Mouse (Mus musculus) hindbrain, embryonic 11.5 days (tissue): ENCODE data around the gene Styxl1. TPM values are rescaled to one million over a fixed set of nuclear protein-coding genes. Genes with fewer than 3 reads are reported as not detected.

Experiments used
- polyA plus RNA-seq: library from polyadenylated mRNA; unstranded; fragments of >200 nt; fragmentation: Nextera tagmentation; extraction: Ambion mirVana; gene quantifications from 2 replicates; pipeline ENCODE4 v1.2.1, GENCODE M21; 2014

Gene Styxl1
- polyA plus RNA-seq, 1 experiment from 2014 or later = 0.36 TPM

Other genes with a start within 250 kb of the Styxl1 start
- 37.6 and 50.0 TPM in 2 replicates for gene Hip1, start 233.3 kb downstream of the Styxl1 start, polyA plus RNA-seq
- not detected in 2 replicates for gene Ccl26, start 214.8 kb downstream of the Styxl1 start, polyA plus RNA-seq
- gene Ccl24, start 205.3 kb downstream of the Styxl1 start, polyA plus RNA-seq = 2.0 and 2.7 TPM in 2 replicates
- gene Rhbdd2, start 145.8 kb downstream of the Styxl1 start, polyA plus RNA-seq = 53.4 and 64.3 TPM in 2 replicates
- gene Por, start 108.4 kb downstream of the Styxl1 start, polyA plus RNA-seq = 63.0 and 73.1 TPM in 2 replicates
- gene Tmem120a, start 33.9 kb downstream of the Styxl1 start, polyA plus RNA-seq = 62.5 and 70.0 TPM in 2 replicates
- gene Mdh2, start 95 bp upstream of the Styxl1 start, polyA plus RNA-seq = 620 and 621 TPM in 2 replicates
- gene Srrm3, start 28.5 kb upstream of the Styxl1 start, polyA plus RNA-seq = 33.2 and 39.8 TPM in 2 replicates
- 16.6 and 26.1 TPM in 2 replicates for gene Hspb1, start 109.5 kb upstream of the Styxl1 start, polyA plus RNA-seq
- gene Ywhag, start 156.2 kb upstream of the Styxl1 start, polyA plus RNA-seq = 204 and 208 TPM in 2 replicates
- gene Ssc4d, start 196.1 kb upstream of the Styxl1 start, polyA plus RNA-seq = 1.6 and 2.4 TPM in 2 replicates
- gene Zp3, start 201.7 kb upstream of the Styxl1 start, polyA plus RNA-seq = not detected in 2 replicates
- 21.6 and 23.5 TPM in 2 replicates for gene Dtx2, start 216.4 kb upstream of the Styxl1 start, polyA plus RNA-seq